Mouse (Mus musculus) C2C12 (cell line): ENCODE measurements at regions not wholly inside any gene's neighbourhood (a gene's known extent, or its start where the extent isn't known, plus 50 kb on each side); places are given as distances from the start of the nearest gene placed in this dataset.

Source experiments
- H3K27me3 ChIP-seq: one replicate; pipeline ENCODE4 v1.6.1; 2011; ENCODE audit not compliant: control insufficient read depth, insufficient read depth, insufficient read length
- H3K36me3 ChIP-seq: one replicate; pipeline ENCODE4 v1.6.1; 2011; ENCODE audit not compliant: control insufficient read depth, insufficient read depth
- H3K4me3 ChIP-seq: one replicate; pipeline ENCODE4 v1.5.1; 2011; ENCODE audit warnings: mild to moderate bottlenecking, control low read depth; ENCODE audit not compliant: poor library complexity, insufficient read depth, severe bottlenecking
- H3K79me2 ChIP-seq: one replicate; pipeline ENCODE4 v1.6.1; 2011; ENCODE audit not compliant: control insufficient read depth, insufficient read depth
- H3K79me3 ChIP-seq: one replicate; pipeline ENCODE4 v1.6.1; 2011; ENCODE audit warnings: low read depth, control low read depth
- H3ac ChIP-seq: one replicate; pipeline ENCODE3; 2011; ENCODE audit warnings: low read depth; ENCODE audit not compliant: control insufficient read depth, insufficient read length
- CEBPB ChIP-seq: IDR thresholded peaks from one replicate; pipeline ENCODE4 v1.6.1; 2011; ENCODE audit warnings: low read depth, mild to moderate bottlenecking, control low read depth, moderate library complexity
- CTCF ChIP-seq: IDR thresholded peaks from one replicate; pipeline ENCODE4 v1.5.1; 2011; ENCODE audit not compliant: control insufficient read depth, insufficient read depth, insufficient read length
- FOSL1 ChIP-seq: IDR thresholded peaks from one replicate; pipeline ENCODE4 v1.8.0; 2011; ENCODE audit warnings: mild to moderate bottlenecking, low read length; ENCODE audit not compliant: poor library complexity, insufficient read depth, severe bottlenecking
- MAX ChIP-seq: IDR thresholded peaks from one replicate; pipeline ENCODE4 v1.6.1; 2011; ENCODE audit warnings: mild to moderate bottlenecking, control low read depth
- MYOD1 ChIP-seq: IDR thresholded peaks from one replicate; pipeline ENCODE4 v1.6.1; 2011; ENCODE audit warnings: low read depth; ENCODE audit not compliant: control insufficient read depth, insufficient read length
- MYOG ChIP-seq: IDR thresholded peaks from one replicate; pipeline ENCODE4 v1.6.1; 2011; ENCODE audit not compliant: control insufficient read depth, insufficient read length; ENCODE audit errors: extremely low read depth
- USF1 ChIP-seq: IDR thresholded peaks from one replicate; pipeline ENCODE4 v1.6.1; 2011; ENCODE audit warnings: low read depth, mild to moderate bottlenecking, control low read depth, moderate library complexity

DNA sequence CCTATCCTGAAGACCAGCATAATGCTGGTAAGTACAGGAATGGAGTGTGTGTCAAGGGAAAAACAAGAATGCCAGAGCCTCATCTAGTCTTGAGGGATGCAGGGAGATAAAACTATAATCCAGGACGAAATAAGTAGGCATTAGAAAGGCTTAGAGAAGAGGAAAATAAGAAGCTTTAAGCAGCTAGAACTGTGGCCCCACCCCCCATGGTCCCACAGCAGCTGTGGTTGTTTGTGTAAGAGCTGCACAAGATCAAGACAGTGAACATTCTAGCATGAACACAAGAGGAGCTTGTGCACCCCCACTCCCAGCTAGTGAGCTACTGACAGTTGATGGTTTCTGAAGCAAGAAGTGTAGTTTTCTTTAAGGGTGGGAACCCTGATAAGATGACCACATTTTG is 315.9 kb downstream of the Tmem135 start:
- no peak overlapping the region for H3K4me3 ChIP-seq
- no peaks in the 10 kb centered on the region for H3K79me3 ChIP-seq
- TF ChIP-seq MYOD1 (no peak), CTCF (no peak), USF1 (no peak), MAX (no peak), MYOG (no peak), CEBPB (no peak)
- H3K27me3 ChIP-seq: no peaks in the 10 kb centered on the region
- no peaks in the 10 kb centered on the region for H3K79me2 ChIP-seq
- H3K36me3 ChIP-seq: no peaks in the 10 kb centered on the region
- H3ac ChIP-seq: no peak overlapping the region

DNA sequence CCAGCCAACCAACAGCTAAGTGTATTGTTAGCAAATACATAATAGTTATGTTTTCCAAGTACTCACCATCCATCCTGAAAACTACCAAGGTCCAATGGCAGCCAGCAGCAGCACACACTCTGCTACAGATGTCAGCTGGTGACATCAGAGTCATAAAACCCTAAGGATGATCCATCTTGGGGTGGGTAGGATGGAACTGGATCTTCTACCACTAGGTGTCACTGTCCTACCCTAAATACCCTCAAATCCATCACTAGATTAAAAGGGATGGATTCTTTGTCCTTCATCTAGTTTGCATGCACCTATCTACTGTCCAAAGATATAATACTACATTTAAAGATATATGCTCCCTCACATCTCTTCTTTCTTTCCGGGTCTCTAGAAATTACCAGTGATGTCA is 317.7 kb downstream of the Tmem135 start:
- TF ChIP-seq CEBPB (no peak), CTCF (no peak)
- no peaks in the 10 kb centered on the region for H3K79me2 ChIP-seq
- no peaks in the 10 kb centered on the region for H3K27me3 ChIP-seq
- H3ac ChIP-seq: no peak overlapping the region
- no peaks in the 10 kb centered on the region for H3K36me3 ChIP-seq
- no peak overlapping the region for H3K4me3 ChIP-seq
- H3K79me3 ChIP-seq: no peaks in the 10 kb centered on the region

GRCm38 (mm10) chr7:89073939-89074690 is 329.9 kb downstream of the Tmem135 start:
- Histone ChIP-seq H3K4me3 (no peak overlapping the region), H3K27me3 (no peaks in the 10 kb centered on the region), H3K36me3 (no peaks in the 10 kb centered on the region), H3K79me3 (no peaks in the 10 kb centered on the region), H3K79me2 (no peaks in the 10 kb centered on the region), H3ac (no peak overlapping the region)
- no peak for TF ChIP-seq MAX
- TF ChIP-seq FOSL1: no peak
- TF ChIP-seq USF1: no peak
- no peak for TF ChIP-seq MYOG
- no peak for TF ChIP-seq CEBPB
- TF ChIP-seq CTCF: no peak
- no peak for TF ChIP-seq MYOD1

DNA sequence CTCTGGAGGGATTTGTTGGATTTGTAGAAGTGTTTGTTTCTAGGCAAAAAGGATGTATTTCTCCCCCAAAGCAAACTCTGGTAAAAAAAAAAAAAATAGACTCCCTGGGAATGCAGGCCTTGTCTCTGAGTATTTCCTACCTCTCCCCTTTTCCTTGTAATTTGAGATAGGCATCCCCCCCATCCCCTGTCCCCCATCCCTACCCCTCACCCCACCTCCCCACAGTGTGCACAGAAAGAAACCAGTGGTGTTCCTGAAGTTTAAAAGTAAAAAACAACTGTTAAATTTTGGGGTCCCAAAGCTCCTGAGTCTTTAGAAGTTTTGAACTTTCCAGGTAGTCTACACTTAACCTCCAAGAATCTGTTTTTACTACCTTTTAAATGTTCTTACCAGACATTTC is 334.0 kb downstream of the Tmem135 start:
- H3K4me3 ChIP-seq: no peak overlapping the region
- H3ac ChIP-seq: no peak overlapping the region
- H3K79me3 ChIP-seq: no peaks in the 10 kb centered on the region
- H3K27me3 ChIP-seq: no peaks in the 10 kb centered on the region
- no peaks in the 10 kb centered on the region for H3K36me3 ChIP-seq
- TF ChIP-seq MYOG (no peak), MAX (no peak), CTCF (no peak), CEBPB (no peak), FOSL1 (no peak), MYOD1 (no peak), USF1 (no peak)
- H3K79me2 ChIP-seq: no peaks in the 10 kb centered on the region

GRCm38 (mm10) chr7:89064462-89064861 is 339.6 kb downstream of the Tmem135 start:
- TF ChIP-seq CTCF (no peak), MAX (no peak), FOSL1 (no peak), MYOG (no peak), USF1 (no peak), MYOD1 (no peak), CEBPB (no peak)
- H3K27me3 ChIP-seq: no peaks in the 10 kb centered on the region
- H3K79me2 ChIP-seq: no peaks in the 10 kb centered on the region
- H3K4me3 ChIP-seq: no peak overlapping the region
- H3K36me3 ChIP-seq: no peaks in the 10 kb centered on the region
- no peak overlapping the region for H3ac ChIP-seq
- H3K79me3 ChIP-seq: no peaks in the 10 kb centered on the region

GRCm38 (mm10) chr7:89063630-89064029 is 340.4 kb downstream of the Tmem135 start:
- H3ac ChIP-seq: no peak overlapping the region
- H3K4me3 ChIP-seq: no peak overlapping the region
- no peaks in the 10 kb centered on the region for H3K36me3 ChIP-seq
- no peaks in the 10 kb centered on the region for H3K27me3 ChIP-seq
- TF ChIP-seq FOSL1 (no peak), MYOG (no peak)
- no peaks in the 10 kb centered on the region for H3K79me3 ChIP-seq
- H3K79me2 ChIP-seq: no peaks in the 10 kb centered on the region
